Mouse (Mus musculus): Measurements from ENCODE around the gene Bmpr1b.

The Bmpr1b gene

DNA sequence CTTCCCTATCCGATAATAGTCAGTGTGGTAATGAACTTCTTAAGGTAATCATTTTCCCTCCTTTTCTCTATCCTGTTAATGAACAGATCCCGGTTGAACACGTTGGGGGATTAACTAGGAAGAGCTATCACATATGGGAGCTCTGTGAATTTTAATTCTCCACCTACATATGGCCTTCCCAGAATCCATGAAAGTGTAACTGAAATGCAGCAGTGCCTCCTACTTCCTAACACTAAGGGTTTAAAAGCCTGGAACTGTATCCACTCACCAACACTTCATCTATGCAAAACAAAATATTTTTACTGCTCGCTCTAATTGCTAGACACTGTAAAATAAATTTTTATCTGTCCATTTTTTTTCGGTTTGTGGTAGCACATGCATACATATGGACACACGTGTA, 63.0 kb downstream of the Bmpr1b start:
- no peak for DNase-seq

DNA sequence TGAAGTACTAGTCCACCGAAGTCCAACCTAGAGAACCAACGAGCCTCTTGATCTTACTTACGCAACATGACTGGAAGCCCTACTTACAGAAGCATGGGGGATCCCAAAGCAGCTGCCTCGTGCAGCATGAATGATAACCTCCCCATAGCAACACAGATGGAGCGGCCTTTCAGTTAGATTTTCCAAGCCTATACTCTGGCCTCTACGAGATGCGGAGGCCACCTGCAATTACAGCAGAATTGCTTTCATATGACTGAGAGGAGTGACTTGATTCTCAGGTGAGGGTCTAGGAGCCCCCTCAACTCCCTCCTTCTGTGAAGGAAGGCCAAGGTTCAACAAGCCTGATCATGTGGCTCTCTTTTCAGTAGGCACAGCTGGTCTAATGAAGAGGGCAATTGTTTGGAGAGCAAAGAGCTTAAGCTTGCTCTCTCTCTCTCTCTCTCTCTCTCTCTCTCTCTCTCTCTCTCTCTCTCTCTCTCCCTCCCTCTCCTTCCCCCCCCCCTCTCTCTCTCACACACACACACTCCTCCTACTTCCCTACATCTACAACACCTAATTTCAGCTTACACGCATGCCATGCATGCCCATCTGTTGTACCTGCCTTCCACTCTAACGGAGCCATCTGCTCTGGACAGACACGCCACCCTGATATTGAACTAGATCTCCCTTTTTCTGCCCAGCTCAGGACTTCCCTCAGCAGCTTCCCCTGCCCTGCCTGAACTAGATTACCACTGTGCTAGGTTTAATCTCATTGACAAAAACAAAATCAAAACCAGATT, 65.0 kb downstream of the Bmpr1b start:
- no peak for DNase-seq

DNA sequence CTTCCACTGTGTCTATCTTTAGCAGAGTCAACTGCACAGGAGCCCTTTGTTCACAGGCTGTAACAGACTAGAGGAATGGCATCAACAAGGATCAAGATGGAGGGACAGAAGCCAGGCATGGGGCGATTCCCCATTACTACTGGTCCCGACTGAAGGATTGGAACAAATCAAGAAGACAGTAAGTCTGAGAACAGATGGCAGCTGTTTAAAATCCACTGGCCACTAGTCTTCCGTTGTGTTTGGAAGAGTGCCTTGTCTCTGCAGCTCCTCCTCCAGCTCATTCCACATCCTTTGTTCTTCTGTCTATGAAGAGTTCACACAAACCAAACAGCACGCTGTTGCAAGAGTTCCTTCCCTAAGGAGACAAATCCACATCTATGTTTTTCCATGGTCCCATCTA, 65.6 kb downstream of the Bmpr1b start:
- DNase-seq = no peak

DNA sequence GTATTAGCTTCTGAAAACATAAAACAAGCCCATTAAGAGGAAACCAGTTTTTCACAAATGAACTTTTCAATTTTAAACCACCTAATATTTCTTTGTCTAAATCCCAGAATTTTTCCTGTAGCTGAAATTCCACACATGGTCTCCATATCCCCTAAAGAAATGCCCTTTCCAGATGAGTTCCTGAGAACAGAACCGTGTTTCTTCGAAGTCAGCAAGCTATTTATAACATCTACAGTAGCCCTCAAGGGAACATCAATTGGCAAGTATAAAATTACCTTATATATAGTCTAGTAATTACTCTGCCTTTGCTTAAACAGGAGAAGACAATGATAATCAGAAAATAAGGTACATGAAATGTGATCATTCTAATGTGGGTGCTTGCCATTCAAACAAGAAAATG, 70.1 kb downstream of the Bmpr1b start:
- no peak for DNase-seq

DNA sequence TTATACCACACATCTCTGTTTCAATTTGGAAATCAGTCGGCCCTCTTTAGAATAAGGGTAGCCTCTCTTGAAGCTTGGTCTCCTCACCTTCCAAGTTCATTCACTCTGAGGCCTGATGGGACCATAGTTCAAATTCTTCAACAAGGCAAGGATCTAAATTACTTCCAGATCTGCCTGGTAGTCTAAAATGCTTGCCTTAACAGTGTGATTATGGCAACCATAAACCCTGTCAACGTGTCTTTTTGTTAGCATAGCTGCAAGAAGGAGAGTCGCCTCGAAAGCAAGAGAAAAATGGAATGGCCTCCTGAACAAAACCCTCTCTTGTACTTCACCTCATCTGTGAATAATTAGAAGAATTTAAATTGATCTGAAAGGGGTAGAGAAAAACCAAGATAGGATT, 75.2 kb downstream of the Bmpr1b start:
- DNase-seq = no peak

DNA sequence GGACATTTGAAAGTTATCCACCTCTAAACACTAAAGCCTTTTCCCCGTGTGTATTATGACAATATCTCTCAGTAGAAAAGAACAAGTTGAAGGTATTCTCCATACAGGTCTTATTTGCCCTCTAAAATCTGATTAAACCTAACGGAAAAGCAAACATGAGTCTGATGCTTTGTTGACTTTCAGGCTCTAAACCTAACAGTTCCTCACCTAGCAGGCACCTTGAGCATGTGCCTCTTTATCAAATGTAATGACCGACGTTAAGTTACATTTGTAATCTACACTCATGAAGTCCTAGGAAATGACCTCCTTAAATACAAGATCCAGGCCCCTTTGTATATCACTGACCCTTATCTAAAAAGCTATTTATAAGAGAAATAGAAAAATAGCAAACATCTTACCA, 79.5 kb downstream of the Bmpr1b start:
- no peak for DNase-seq

DNA sequence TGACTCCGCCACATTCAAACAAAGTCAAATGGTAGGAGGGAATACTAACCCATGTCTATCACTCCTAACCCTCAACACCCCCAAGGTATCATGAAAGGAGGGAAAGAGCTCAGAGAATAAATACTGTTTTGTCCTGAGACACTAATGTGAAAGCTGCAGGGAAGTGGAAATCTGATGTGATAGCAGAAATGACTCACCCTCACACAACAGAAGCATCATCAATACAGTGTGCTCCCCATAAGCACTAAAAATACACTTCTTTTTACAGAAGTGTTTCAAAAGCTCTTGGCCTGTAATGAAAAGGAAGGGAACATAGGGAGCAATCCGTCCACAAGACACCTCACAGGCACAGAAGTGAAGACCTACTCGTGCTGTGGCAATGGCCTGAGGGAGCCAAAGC, 83.3 kb downstream of the Bmpr1b start:
- DNase-seq = no peak

DNA sequence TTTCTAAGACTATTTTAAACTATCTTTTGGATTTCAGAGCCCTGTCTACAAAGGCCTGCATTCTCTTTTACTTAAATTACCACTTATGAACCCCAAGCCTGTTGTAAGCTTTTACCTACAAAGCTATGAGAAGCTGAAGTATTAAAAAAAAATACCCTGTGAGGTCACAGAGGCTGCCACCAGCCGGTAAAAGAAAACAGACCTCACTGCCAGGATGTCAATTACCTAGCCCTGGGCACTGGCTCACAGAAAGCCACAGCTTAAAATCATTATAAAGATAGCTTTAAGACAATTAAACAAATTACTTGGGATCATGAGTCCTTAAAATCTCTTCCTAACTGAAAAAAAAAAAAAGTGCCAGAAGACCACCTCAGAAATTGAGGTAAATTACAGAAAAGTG, 85.1 kb downstream of the Bmpr1b start:
- DNase-seq = no peak

DNA sequence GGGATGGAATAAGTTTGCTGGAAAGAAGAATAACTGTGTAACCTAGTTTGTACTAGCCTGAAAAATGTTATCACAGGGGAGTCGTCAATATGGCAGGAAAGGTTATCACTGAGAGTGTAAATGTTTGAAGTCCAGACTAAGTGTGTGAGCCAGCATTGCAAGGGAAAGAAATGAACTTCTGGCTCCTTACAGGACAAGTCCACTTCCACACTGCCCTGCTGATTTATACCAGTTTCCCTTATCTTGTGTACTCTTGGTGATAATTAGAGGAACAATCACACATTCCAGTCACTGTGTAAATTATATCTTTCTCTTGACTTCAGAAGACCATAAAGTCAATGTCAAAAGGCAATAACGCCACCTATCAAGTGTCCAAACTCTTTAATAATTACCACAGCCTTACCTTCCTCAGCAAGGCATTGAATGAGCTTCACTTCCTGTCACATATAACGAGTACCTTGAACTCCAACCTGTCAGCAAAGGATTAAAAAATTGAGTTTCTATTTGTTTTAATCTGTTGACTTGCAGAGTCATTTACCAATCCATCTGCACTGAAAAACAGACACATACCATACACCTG, 91.4 kb downstream of the Bmpr1b start:
- no peak for DNase-seq

DNA sequence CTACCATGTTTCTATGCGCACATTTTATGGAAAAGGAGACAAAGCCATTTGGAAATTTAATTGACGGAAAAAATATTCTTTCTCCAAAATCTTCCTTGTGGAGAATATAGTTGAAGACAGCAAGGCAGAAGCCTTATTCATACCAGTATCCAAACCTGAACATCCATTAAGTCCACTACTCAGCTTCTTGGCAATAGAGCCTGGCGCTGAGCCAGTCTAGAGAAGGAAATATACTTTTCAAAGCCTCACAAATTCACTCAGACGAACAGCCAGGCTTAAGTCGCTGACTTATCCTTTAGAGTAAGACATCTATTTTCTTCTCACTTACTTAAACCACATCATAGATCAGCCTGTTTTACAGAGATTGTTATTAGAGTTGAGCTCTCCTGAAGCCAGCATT, 97.6 kb downstream of the Bmpr1b start:
- DNase-seq = no peak

DNA sequence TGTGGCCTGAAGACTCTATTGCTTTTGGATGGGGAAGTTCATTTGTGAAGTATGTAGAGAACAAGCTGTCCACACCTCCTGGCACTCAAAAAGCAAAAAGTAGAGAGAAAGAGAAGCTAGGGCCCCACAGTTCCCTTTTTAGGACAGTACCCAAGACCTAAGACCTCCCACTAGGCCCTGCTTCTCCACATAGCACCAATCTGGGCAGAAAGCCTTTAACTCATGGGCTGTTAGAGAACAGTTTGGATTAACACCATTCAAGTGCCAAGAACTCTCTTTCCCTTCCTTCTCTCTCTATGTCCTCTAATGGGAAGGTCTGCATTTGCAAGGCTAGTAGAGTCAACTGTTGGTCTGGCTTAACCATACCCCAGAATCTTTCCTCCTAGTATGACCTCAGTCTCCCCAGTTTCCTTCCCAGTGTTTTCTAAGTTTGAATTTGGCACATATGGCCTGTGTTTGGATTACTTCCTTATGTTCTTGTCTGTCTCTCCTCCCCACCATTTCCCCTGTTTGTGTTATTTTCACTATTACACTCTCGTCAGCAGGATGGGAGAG, 102.4 kb downstream of the Bmpr1b start:
- DNase-seq = no peak

DNA sequence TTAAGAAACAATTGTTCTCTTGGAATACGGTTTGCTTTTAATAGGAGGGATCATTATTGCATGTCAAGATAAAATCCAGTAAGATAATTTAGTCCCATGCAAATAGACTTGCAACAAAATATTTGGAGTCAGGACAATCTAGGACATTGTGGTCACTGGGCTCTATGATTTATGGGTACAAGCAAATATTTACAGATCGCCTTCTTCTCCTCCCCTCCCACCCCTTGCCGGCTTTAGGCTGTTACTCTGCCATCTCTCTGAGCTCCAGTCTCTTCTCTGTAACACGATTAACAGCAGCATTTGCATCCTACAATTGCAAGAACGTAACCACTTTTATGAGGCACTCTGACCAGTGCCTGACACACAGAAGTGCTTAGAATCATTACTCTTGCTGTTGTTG, 104.1 kb downstream of the Bmpr1b start:
- no peak for DNase-seq

DNA sequence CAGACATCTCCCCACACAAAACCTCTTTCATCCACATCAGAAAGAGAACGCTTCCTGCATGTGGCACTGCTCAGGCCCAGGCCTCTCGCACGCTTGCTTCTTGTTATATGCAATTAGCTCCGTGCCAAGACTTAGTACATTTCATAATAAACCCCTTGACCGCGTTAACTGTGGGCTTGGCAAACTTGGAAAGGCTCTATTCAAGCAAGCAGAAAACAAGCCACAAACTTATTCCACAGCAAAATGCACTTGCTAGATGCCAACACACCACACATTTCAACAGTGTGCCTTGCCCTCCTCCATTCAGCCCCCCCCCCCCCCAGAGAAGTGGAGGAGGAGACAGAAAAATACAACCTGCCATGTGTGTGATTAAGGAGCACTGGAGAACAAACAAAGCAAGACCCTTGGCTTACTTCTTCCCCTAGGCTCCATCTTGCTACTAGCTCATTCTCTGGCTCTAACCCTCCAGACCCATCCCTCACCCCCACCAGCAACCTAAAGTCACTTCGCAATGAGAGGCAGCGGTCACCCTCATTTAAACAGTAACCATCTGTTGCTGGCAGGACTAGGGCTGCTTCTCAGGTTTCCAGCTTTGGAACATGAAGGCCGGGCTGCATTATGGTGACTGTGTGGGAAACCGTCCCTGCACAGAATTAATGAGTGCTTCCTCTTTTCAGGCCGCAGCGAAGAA, 105.5 kb downstream of the Bmpr1b start:
- DNase-seq = peak; percentile 30 to 50

DNA sequence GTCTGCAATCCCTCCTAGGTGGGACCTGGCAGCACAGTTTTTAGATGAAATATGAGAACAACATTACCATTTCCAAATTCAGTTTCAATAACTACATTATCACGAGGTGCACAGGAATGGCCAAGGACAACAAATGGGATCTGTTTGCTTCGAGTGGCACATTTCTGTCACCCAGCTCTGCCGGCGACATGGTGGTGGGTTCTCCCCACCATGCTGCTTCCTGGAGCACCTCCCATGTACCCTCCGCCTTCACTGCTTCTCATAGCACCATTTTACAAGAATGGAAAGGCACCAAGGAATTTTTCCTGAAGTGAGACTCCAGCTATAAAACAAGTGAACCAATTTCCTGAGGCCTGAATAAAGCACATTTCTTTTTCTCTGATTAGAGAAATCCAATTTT, 108.0 kb downstream of the Bmpr1b start:
- no peak for DNase-seq

DNA sequence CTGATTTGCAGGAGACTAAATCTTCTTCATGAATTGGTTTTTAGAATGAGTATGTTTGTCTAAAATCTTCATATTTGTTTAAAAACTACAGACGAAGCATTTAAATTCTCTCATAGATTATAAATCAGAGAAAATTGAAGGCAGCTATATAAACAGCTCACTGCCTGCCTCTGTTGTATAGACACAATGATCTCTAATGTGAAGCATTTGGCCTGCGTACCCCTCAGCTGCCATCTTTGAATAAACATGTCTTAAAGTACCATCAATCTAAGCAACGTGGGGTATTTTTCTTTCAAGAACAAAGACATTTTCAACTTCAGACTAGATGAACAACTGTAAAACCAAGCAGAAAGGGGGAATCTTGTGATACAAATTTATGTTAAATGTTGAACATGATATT, 109.3 kb downstream of the Bmpr1b start:
- DNase-seq = no peak

DNA sequence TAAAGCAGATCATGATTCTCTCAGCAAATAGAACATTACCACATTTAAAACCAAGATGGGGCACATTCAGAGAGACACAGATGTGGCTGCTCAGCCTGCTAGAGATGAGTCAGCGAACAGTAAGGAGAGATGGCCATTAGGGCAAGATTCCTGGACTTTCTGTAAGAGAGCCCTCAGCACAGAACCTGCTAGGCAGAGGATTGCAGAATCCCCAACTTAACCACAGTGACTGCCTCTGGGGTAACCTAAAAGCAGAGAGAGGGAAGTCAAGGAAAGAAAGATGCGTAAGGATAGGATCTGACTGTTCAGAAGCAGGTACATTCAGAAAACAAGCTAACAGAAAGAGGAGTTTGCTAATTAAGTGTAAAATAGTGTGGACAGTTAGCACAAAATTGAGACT, 118.5 kb downstream of the Bmpr1b start:
- DNase-seq = no peak

DNA sequence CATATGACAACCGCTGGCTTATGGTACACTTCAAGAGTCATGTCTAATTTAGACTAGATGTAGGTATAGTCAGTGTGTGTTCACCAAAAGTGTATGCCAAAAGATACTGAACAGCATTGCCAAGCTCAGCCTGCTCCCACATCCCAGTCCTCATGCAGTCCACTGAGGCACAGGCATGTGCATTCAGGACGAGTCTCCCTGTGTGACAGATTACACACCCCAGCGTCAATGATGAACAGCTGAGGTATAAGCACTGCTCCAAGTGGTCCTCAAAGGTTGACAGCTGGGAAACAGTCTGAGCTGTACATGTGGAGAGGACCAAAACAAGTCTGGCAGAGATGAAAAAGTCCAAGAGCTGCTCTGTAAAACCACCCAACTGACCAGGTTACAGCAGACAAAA, 119.6 kb downstream of the Bmpr1b start:
- DNase-seq = no peak

DNA sequence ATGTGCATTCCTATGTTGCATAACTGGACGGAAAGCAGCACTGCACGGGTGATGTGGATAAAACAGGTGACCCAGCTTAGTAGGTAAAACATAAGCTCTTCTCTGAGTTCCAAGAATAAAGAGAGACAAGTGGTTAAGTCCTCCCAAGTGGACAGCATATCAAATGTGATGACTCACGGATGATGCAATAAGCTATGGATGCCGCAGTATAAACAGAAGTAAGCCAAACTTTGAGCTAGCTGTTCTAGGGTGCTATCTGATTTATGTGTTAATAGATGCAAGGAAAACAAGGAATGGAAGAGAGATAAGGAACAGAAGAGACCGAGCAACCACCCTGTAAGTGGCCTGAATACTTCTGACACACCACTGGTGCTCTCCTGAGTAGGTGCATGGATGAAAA, 120.1 kb downstream of the Bmpr1b start:
- no peak for DNase-seq

DNA sequence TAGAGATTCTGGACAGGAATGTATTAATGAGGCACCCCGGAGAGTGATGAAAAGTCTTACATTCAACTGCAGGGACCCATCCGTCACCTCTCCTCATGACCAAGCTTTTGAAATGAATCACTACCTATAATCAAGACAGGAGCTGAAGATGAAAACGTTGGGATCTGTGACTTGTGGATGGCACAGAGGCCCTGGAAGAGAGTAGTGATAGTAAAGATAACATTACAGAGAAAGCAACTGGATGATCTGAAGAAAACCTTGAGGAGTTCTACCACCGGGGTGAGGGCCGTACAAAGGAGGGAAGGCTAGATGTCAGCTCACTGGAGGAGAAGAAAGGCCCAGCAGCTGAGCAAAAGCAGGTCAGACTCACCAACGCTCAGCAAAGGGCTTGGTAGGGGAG, 120.7 kb downstream of the Bmpr1b start:
- no peak for DNase-seq

DNA sequence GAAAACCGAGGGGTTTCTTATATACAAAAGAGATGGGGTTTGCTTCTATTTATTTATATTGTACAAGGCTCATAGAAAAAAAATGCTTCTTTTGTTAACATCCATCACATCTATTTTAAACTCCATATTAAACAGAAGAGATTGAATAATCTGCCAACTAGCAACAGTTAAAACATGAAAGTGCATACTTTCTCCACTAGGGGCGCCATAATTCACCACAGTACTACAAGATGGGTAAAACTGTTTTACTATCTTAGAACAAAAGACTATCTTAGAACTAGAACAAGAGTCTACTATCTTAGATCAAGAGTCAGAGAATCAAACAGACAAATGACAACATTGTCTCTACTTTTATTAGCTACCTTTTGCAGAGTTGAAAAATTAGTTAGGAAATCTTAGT, 125.8 kb downstream of the Bmpr1b start:
- DNase-seq = no peak

DNA sequence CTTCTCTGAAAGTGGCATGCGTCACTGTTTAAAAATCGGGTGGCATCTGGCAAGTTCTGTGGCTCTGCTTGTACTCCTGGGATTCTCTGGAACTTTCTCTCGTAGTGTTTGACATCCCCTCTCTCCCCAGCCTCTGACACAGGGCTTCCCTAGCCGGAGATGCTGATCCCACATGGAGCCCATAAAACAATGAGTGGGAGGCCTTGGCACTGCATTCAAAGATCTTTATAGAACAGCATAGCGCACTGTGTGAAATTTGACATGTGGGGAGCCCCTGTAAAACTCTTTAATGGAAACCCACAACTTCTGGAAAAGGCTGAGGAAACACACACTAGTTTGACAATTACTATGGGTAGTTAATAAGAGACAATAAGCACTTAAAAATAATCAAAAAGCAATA, 126.2 kb downstream of the Bmpr1b start:
- no peak for DNase-seq

DNA sequence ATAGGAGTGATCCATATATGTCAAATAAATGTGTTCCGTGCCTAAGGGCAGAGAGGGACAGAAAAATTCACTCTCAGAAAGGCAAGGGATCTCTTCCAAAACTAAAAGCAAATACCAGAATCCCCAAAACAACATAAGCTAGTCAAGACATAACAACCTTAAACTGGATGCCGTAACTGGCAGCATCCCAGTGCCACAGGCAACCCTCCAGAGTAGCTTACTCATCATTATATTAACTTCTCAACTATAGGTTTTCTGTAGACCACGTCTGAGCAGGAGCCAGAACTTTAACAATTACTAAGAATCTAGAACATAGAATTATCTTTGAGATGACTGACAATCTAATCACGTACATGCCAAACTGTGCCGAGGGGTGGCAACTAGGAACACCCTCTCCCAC, 128.9 kb downstream of the Bmpr1b start:
- no peak for DNase-seq

DNA sequence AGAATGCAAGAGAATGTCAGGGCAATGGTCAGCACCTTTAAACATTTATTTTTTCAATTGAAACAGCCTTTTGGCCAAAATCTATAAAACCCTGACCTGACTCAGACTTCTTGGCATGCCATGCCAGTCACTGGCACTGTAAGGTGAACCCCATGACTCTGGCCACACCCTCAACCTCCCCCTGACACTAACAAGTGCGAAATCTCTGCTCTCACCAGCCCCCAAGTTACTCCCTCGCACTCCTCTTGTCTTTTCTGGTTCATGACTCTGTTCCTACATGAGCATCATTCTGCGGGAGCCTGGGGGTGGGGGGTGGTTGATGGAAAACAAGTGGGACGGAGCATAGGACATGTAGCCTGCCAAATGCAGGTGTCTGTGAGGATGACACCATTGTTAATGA, 135.1 kb downstream of the Bmpr1b start:
- peak; percentile 5 to 7 for DNase-seq

DNA sequence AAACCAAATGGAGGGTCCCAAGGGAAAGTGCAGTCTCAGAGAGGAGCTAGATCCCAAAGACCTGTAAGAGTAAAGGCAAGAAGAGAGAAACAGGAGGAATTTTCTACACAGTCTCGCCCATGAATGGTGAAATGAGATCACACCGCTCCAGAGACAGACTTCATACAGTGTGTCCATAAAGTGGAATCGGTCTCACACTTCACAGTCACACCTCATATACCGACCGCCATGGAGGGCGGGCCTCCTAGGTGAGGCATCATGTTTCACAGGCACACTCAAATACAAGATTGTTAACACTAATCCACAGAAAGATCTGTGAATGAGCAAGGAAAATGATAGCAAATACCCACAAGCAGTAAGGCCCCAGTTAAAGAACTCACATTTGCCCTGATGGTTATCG, 149.5 kb downstream of the Bmpr1b start:
- no peak for DNase-seq

Measured in lung, adult 18-20 months (tissue).